Mouse (Mus musculus) kidney, embryonic 15.5 days (tissue): ENCODE measurements around the gene Cyp46a1. TPM values are rescaled to one million over a fixed set of nuclear protein-coding genes. Genes with fewer than 3 reads are reported as not detected.

ENCODE experiments used
- ATAC-seq: fragments of 200-750 bp; cut with Nextera tagmentation; replicated peaks from 2 replicates; pipeline ENCODE4 v1.8.0; 2017; ENCODE audit warnings: moderate TSS enrichment; ENCODE audit not compliant: low FRiP score
- H3K27ac ChIP-seq: fragments of 300-500 bp; sonication (generic); 2 replicates; pipeline ENCODE4 v1.5.1; 2015; ENCODE audit warnings: mild to moderate bottlenecking, inconsistent platforms
- H3K27me3 ChIP-seq: fragments of 300-500 bp; sonication (generic); 2 replicates; pipeline ENCODE4 v1.6.1; 2015; ENCODE audit warnings: inconsistent platforms
- H3K36me3 ChIP-seq: fragments of 300-500 bp; sonication (generic); 2 replicates; pipeline ENCODE4 v1.6.1; 2015; ENCODE audit warnings: inconsistent platforms
- H3K4me1 ChIP-seq: fragments of 300-500 bp; sonication (generic); 2 replicates; pipeline ENCODE4 v1.6.1; 2015; ENCODE audit warnings: inconsistent platforms
- H3K4me2 ChIP-seq: fragments of 300-500 bp; sonication (generic); 2 replicates; pipeline ENCODE4 v1.6.1; 2015; ENCODE audit warnings: moderate library complexity, mild to moderate bottlenecking, inconsistent platforms
- H3K4me3 ChIP-seq: fragments of 300-500 bp; sonication (generic); replicated peaks from 2 replicates; pipeline ENCODE4 v1.5.1; 2015; ENCODE audit warnings: mild to moderate bottlenecking, inconsistent platforms
- H3K9ac ChIP-seq: fragments of 300-500 bp; sonication (generic); 2 replicates; pipeline ENCODE4 v1.6.1; 2015; ENCODE audit warnings: mild to moderate bottlenecking, inconsistent platforms
- H3K9me3 ChIP-seq: fragments of 300-500 bp; sonication (generic); replicated peaks from 2 replicates; pipeline ENCODE4 v1.6.1; 2016; ENCODE audit warnings: inconsistent platforms
- WGBS: fragments of 180-500 bp; shearing (Covaris S2); methylation state at CpG from one replicate; pipeline ENCODE4 v1.1.7; 2015; ENCODE audit warnings: mixed read lengths; 5-methylcytosine and 5-hydroxymethylcytosine counted together
- polyA plus RNA-seq: library from polyadenylated mRNA; unstranded; fragments of >200 nt; fragmentation: Nextera tagmentation; extraction: Ambion mirVana; gene quantifications from 2 replicates; pipeline ENCODE4 v1.2.1, GENCODE M21; 2015

Gene Cyp46a1
- polyA plus RNA-seq, 1 experiment from 2014 or later: 10.9 TPM

- Histone ChIP-seq H3K36me3 (no peaks in the 10 kb centered on the region), H3K4me2 (no peak overlapping the region), H3K9me3 (no peaks in the 10 kb centered on the region), H3K9ac (no peak overlapping the region), H3K27ac (no peak overlapping the region), H3K4me1 (peaks cover 48% of the 10 kb centered on the region), H3K27me3 (peaks cover 56% of the 10 kb centered on the region), H3K4me3 (no peak overlapping the region)
- 49% methylated on average over 10 of the region's 10 CpGs for WGBS
- no peak for ATAC-seq
Observed at GRCm38 (mm10) chr12:108315818-108316217, 18.4 kb upstream of the Cyp46a1 start.

- peaks cover 63% of the 10 kb centered on the region for H3K27me3 ChIP-seq
- H3K4me1 ChIP-seq: peaks cover 48% of the 10 kb centered on the region
- no peak overlapping the region for H3K4me3 ChIP-seq
- 41% methylated on average over 6 of the region's 6 CpGs for WGBS
- no peaks in the 10 kb centered on the region for H3K36me3 ChIP-seq
- no peaks in the 10 kb centered on the region for H3K9me3 ChIP-seq
- no peak for ATAC-seq
- H3K9ac ChIP-seq: no peak overlapping the region
- no peak overlapping the region for H3K4me2 ChIP-seq
- H3K27ac ChIP-seq: no peak overlapping the region
Observed at GRCm38 (mm10) chr12:108316655-108317054, 17.5 kb upstream of the Cyp46a1 start.

- no peak overlapping the region for H3K4me3 ChIP-seq
- H3K9me3 ChIP-seq: no peaks in the 10 kb centered on the region
- H3K36me3 ChIP-seq: no peaks in the 10 kb centered on the region
- no peak overlapping the region for H3K9ac ChIP-seq
- H3K27ac ChIP-seq: no peak overlapping the region
- H3K27me3 ChIP-seq: peaks cover 69% of the 10 kb centered on the region
- no peak overlapping the region for H3K4me2 ChIP-seq
- ATAC-seq: peak; percentile 60
- WGBS: 11% methylated on average over 9 of the region's 9 CpGs
- H3K4me1 ChIP-seq: peaks cover 42% of the 10 kb centered on the region
Observed at GRCm38 (mm10) chr12:108317201-108317738, 16.9 kb upstream of the Cyp46a1 start.

- no peak; the same call in 1 of the 2 replicates for ATAC-seq
- Histone ChIP-seq H3K36me3 (no peaks in the 10 kb centered on the region), H3K9me3 (no peaks in the 10 kb centered on the region), H3K27ac (no peak overlapping the region), H3K4me1 (peaks cover 35% of the 10 kb centered on the region), H3K9ac (no peak overlapping the region), H3K27me3 (peaks cover 70% of the 10 kb centered on the region), H3K4me3 (peak overlapping the region; percentile 21), H3K4me2 (peak overlapping the region; percentile 50)
- WGBS: 15% methylated on average over 18 of the region's 18 CpGs
Observed at GRCm38 (mm10) chr12:108317826-108318430, 16.3 kb upstream of the Cyp46a1 start.

- Histone ChIP-seq H3K4me2 (peak overlapping the region; percentile 50), H3K9me3 (no peaks in the 10 kb centered on the region), H3K27ac (no peak overlapping the region), H3K4me3 (peak overlapping the region; percentile 21), H3K36me3 (no peaks in the 10 kb centered on the region), H3K4me1 (peaks cover 30% of the 10 kb centered on the region), H3K27me3 (peaks cover 70% of the 10 kb centered on the region), H3K9ac (no peak overlapping the region)
- 5% methylated on average over 37 of the region's 37 CpGs for WGBS
- no peak for ATAC-seq
Observed at GRCm38 (mm10) chr12:108318499-108318898, 15.7 kb upstream of the Cyp46a1 start.

- Histone ChIP-seq H3K4me1 (peaks cover 30% of the 10 kb centered on the region), H3K27me3 (peaks cover 69% of the 10 kb centered on the region), H3K36me3 (no peaks in the 10 kb centered on the region), H3K27ac (no peak overlapping the region), H3K4me2 (no peak overlapping the region), H3K4me3 (no peak overlapping the region), H3K9ac (no peak overlapping the region), H3K9me3 (no peaks in the 10 kb centered on the region)
- 24% methylated on average over 8 of the region's 8 CpGs for WGBS
- ATAC-seq: no peak
Observed at GRCm38 (mm10) chr12:108320096-108320495, 14.1 kb upstream of the Cyp46a1 start.

GRCm38 (mm10) chr12:108326401-108326800 is 7.8 kb upstream of the Cyp46a1 start:
- no peak for ATAC-seq
- Histone ChIP-seq H3K4me2 (no peak overlapping the region), H3K4me3 (no peak overlapping the region), H3K36me3 (no peaks in the 10 kb centered on the region), H3K4me1 (peaks cover 14% of the 10 kb centered on the region), H3K27ac (no peak overlapping the region), H3K9me3 (no peaks in the 10 kb centered on the region), H3K9ac (no peak overlapping the region), H3K27me3 (peaks cover 67% of the 10 kb centered on the region)
- WGBS: 53% methylated on average over 5 of the region's 5 CpGs

GRCm38 (mm10) chr12:108327889-108328491 is 6.2 kb upstream of the Cyp46a1 start:
- under 1% methylated on average over 66 of the region's 66 CpGs for WGBS
- no peaks in the 10 kb centered on the region for H3K9me3 ChIP-seq
- peaks cover 66% of the 10 kb centered on the region for H3K27me3 ChIP-seq
- peak overlapping the region; percentile 46 for H3K4me3 ChIP-seq
- peak overlapping the region; percentile 84 for H3K4me2 ChIP-seq
- H3K9ac ChIP-seq: peak overlapping the region; percentile 15; the same call in 1 of the 2 replicates
- ATAC-seq: 0 out of 2 replicates have a peak, but pooled peaks have one; percentile 13
- H3K36me3 ChIP-seq: no peaks in the 10 kb centered on the region
- H3K27ac ChIP-seq: no peak overlapping the region
- H3K4me1 ChIP-seq: peaks cover 17% of the 10 kb centered on the region

- H3K27me3 ChIP-seq: peaks cover 72% of the 10 kb centered on the region
- H3K4me1 ChIP-seq: peaks cover 23% of the 10 kb centered on the region
- H3K27ac ChIP-seq: peak overlapping the region; percentile 77; the same call in 1 of the 2 replicates
- H3K4me3 ChIP-seq: peak overlapping the region; percentile 75
- H3K36me3 ChIP-seq: no peaks in the 10 kb centered on the region
- H3K9me3 ChIP-seq: no peaks in the 10 kb centered on the region
- WGBS: under 1% methylated on average over 16 of the region's 16 CpGs
- ATAC-seq: peak; percentile 40
- peak overlapping the region; percentile 100 for H3K4me2 ChIP-seq
- H3K9ac ChIP-seq: peak overlapping the region; percentile 47
Observed at GRCm38 (mm10) chr12:108333056-108333455, 1.1 kb upstream of the Cyp46a1 start.

GRCm38 (mm10) chr12:108333481-108333882 is 699 bp upstream of the Cyp46a1 start:
- Histone ChIP-seq H3K9me3 (no peaks in the 10 kb centered on the region), H3K27ac (peak overlapping the region; percentile 77), H3K4me2 (peak overlapping the region; percentile 100), H3K9ac (peak overlapping the region; percentile 47), H3K4me3 (peak overlapping the region; percentile 75), H3K27me3 (peaks cover 71% of the 10 kb centered on the region), H3K36me3 (no peaks in the 10 kb centered on the region), H3K4me1 (peaks cover 22% of the 10 kb centered on the region)
- 1% methylated on average over 22 of the region's 22 CpGs for WGBS
- peak; percentile 52 for ATAC-seq

GRCm38 (mm10) chr12:108334529-108334928 is 348 bp downstream of the Cyp46a1 start:
- Histone ChIP-seq H3K9ac (peak overlapping the region; percentile 68), H3K27ac (no peak overlapping the region), H3K4me2 (peak overlapping the region; percentile 100), H3K4me3 (peak overlapping the region; percentile 75), H3K4me1 (peaks cover 29% of the 10 kb centered on the region), H3K27me3 (peaks cover 60% of the 10 kb centered on the region), H3K9me3 (no peaks in the 10 kb centered on the region), H3K36me3 (no peaks in the 10 kb centered on the region)
- ATAC-seq: peak; percentile 10; the same call in 1 of the 2 replicates
- 2% methylated on average over 31 of the region's 32 CpGs for WGBS

- 0 out of 2 replicates have a peak, but pooled peaks have one; percentile 1 for ATAC-seq
- no peak overlapping the region for H3K27ac ChIP-seq
- no peaks in the 10 kb centered on the region for H3K9me3 ChIP-seq
- H3K9ac ChIP-seq: no peak overlapping the region
- H3K36me3 ChIP-seq: no peaks in the 10 kb centered on the region
- peaks cover 19% of the 10 kb centered on the region for H3K4me1 ChIP-seq
- peak overlapping the region; percentile 39; the same call in 1 of the 2 replicates for H3K4me2 ChIP-seq
- H3K27me3 ChIP-seq: peaks cover 33% of the 10 kb centered on the region
- 12% methylated on average over 14 of the region's 14 CpGs for WGBS
- 0 out of 2 replicates have a peak overlapping the region, but pooled peaks have one; percentile 3 for H3K4me3 ChIP-seq
Observed at GRCm38 (mm10) chr12:108338572-108339190, 4.5 kb downstream of the Cyp46a1 start.
